Mouse (Mus musculus): ENCODE measurements around the gene Hipk2. TPM values are rescaled to one million over a fixed set of nuclear protein-coding genes. Genes with fewer than 3 reads are reported as not detected.

Hipk2 gene
- total RNA-seq, 4 experiments from 2014 or later: 143 to 161 (median 151) TPM

Other genes with a start within 250 kb of the Hipk2 start
- 1 to 10 TPM; 3.7 to 9.4 (median 5.6) TPM for gene Klrg2, start 238.9 kb downstream of the Hipk2 start, total RNA-seq (2022)
- gene Clec2l, start 213.1 kb downstream of the Hipk2 start, total RNA-seq (2022): 10 to 100 TPM in 1 of 4 experiments, 1 to 10 TPM in 3; 1.8 to 11.3 (median 3.1) TPM
- 10 to 100 TPM in 2 of 4 experiments, 1 to 10 TPM in 2; 6.9 to 10.5 (median 9.8) TPM for gene Tbxas1, start 761 bp downstream of the Hipk2 start, total RNA-seq (2022)
- 10 to 100 TPM; 20.8 to 27.9 (median 24.5) TPM for gene Parp12, start 242.2 kb upstream of the Hipk2 start, total RNA-seq (2022)

Measured in adrenal gland, adult 8-10 months (tissue).